Mouse (Mus musculus): Measurements from ENCODE around the gene Gm15114. TPM values are rescaled to one million over a fixed set of nuclear protein-coding genes. Genes with fewer than 3 reads are reported as not detected.
"Not testable (repeated sequence)": the region's sequence is repeated elsewhere in the genome, so short reads cannot be mapped to it uniquely, and the experiment has no call there.

Gene Gm15114
- polyA plus RNA-seq (2016; fragmentation: Nextera tagmentation; extraction: Ambion mirVana), result not detected in 2 replicates

DNA sequence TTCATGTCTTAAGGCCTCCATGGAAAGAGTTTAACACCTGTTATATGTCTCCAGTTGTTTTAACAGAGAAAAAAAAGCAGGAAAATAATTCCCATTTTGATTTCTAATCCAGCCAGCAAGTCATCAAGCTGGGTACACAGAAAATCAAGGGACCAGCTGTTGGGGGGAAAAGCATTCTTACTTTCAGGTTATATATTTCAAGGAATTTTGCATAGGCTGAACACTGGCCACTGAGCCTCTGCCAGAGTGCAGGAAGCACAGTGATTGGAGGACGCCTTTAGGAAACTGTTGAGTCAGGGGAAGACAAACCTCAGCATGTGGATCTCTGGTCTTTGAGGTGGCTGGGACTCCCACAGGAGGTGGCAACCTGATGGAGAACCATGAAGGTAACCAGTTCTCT, at the start of gene Gm15114:
Gm15114 (plus strand) TSS at position 301 of the 400 bp plus-strand sequence.
- not testable (repeated sequence) for H3K4me1 ChIP-seq; H3K27ac ChIP-seq; H3K4me2 ChIP-seq; ATAC-seq; H3K27me3 ChIP-seq (replicated peaks); H3K36me3 ChIP-seq; H3K9me3 ChIP-seq (replicated peaks); H3K9ac ChIP-seq; H3K4me3 ChIP-seq
- no CpG with 5 or more reads among the region's 1 CpGs for WGBS (ENCODE audit: insufficient replicate concordance)

Other genes starting within 250 kb of the Gm15114 start
- not detected in 2 replicates for gene Gm8334, start 126.2 kb downstream of the Gm15114 start, polyA plus RNA-seq (2016; fragmentation: Nextera tagmentation; extraction: Ambion mirVana)
- not detected in 2 replicates for gene Gm15127, start 174.6 kb downstream of the Gm15114 start, polyA plus RNA-seq (2016; fragmentation: Nextera tagmentation; extraction: Ambion mirVana)

All from liver, embryonic 12.5 days (tissue).